Comparison of ENCODE assay signal across 8 mouse cellular contexts in genomic region chr10:44069131-44069530, GRCm38 (mm10).
A peak's percentile ranks its signal among the peaks of the same experiment; 100 is the strongest.
DNase-seq lines count a peak whose midpoint lies in the region; ATAC-seq and TF ChIP-seq lines count a peak whose summit lies in the region.
"Had no signal": no experiment of that assay in that cellular context is flagged by ENCODE, and none has a peak within 500 bp of the region (broad histone marks: within the 10 kb centered on the region; RNA-seq: fewer than 3 reads in every experiment).

No protein-coding gene starts in this region.

- peak overlapping the region; percentile 62 for H3K27ac ChIP-seq in bone marrow macrophage, adult 2 months (ENCODE audit: insufficient read depth, low read depth, low read length)
- no peak overlapping the region for H3K27ac ChIP-seq in liver, embryonic 14.5 days
- no peak overlapping the region for H3K27ac ChIP-seq in limb, embryonic 10.5 days
- H3K27ac ChIP-seq: embryonic facial prominence, embryonic 15.5 days had no signal

- no peak overlapping the region for H3K4me3 ChIP-seq in bone marrow macrophage, adult 2 months (ENCODE audit: insufficient read depth, low read length)
- no peak overlapping the region for H3K4me3 ChIP-seq in liver, embryonic 14.5 days (ENCODE audit: insufficient read depth in 1 of 2, low read depth in 2 of 2, low read length in 2 of 2)
- H3K4me3 ChIP-seq in limb, embryonic 10.5 days, result no peak overlapping the region
- H3K4me3 ChIP-seq: embryonic facial prominence, embryonic 15.5 days had no signal

- H3K9ac ChIP-seq in liver, embryonic 14.5 days (replicated peaks), result no peak overlapping the region
- H3K9ac ChIP-seq: embryonic facial prominence, embryonic 15.5 days had no signal

- no peak for TF ChIP-seq POLR2A in bone marrow macrophage, adult 2 months (IDR thresholded peaks at IDR 0.05; ENCODE audit: borderline replicate concordance, low read depth, low read length)

- H3K36me3 ChIP-seq in liver, embryonic 14.5 days (replicated peaks; ENCODE audit: control insufficient read depth, insufficient read depth, low read depth), result no peaks in the 10 kb centered on the region
- no peaks in the 10 kb centered on the region for H3K36me3 ChIP-seq in limb, embryonic 10.5 days
- H3K36me3 ChIP-seq: embryonic facial prominence, embryonic 15.5 days had no signal

- H3K9me3 ChIP-seq in liver, embryonic 14.5 days (ENCODE audit: control insufficient read depth, low read length), result no peaks in the 10 kb centered on the region
- no peaks in the 10 kb centered on the region for H3K9me3 ChIP-seq in limb, embryonic 10.5 days (replicated peaks)
- H3K9me3 ChIP-seq: embryonic facial prominence, embryonic 15.5 days had no signal

- TF ChIP-seq CTCF in bone marrow macrophage, adult 2 months (IDR thresholded peaks at IDR 0.05; ENCODE audit: low read depth, low read length), result no peak
- TF ChIP-seq CTCF in liver, embryonic 14.5 days (IDR thresholded peaks at IDR 0.05; ENCODE audit: low read depth), result no peak

- ATAC-seq in liver, embryonic 14.5 days (ENCODE audit: insufficient read depth), result peak; percentile 55; the same call in 1 of the 2 replicates

- DNase-seq in CD4-positive, CD25-positive, alpha-beta regulatory T cell, adult 2 months (ENCODE audit: low read depth, low spot score), result peak; percentile 50
- DNase-seq in liver, embryonic 14.5 days (ENCODE audit: low read depth in 3 of 3, low spot score in 3 of 3), result peak in 2 of 3 experiments; percentile 13 to 17
- peak; percentile 55 to 56 for DNase-seq in spleen, postnatal 36 days (ENCODE audit: low spot score in 2 of 2)
- DNase-seq in limb, embryonic 10.5 days (ENCODE audit: low spot score), result no peak
- no peak for DNase-seq in kidney, postnatal 4 days
- DNase-seq in urinary bladder, postnatal 10 days (ENCODE audit: low spot score), result no peak

- no peak for TF ChIP-seq EP300 in liver, embryonic 14.5 days (IDR thresholded peaks at IDR 0.05; ENCODE audit: low read depth)

- H3K4me1 ChIP-seq in bone marrow macrophage, adult 2 months (ENCODE audit: control insufficient read depth, insufficient read depth, low read length), result peaks cover 16% of the 10 kb centered on the region
- peaks cover 0 to 7% of the 10 kb centered on the region in 2 experiments; a peak in 1 of 4 replicates for H3K4me1 ChIP-seq in liver, embryonic 14.5 days (replicated peaks; ENCODE audit: control insufficient read depth in 2 of 2, insufficient read depth in 2 of 2, low read length in 1 of 2)
- H3K4me1 ChIP-seq in limb, embryonic 10.5 days, result no peaks in the 10 kb centered on the region
- H3K4me1 ChIP-seq: embryonic facial prominence, embryonic 15.5 days had no signal

- no peak overlapping the region for H3K4me2 ChIP-seq in liver, embryonic 14.5 days (ENCODE audit: low read depth)
- H3K4me2 ChIP-seq: embryonic facial prominence, embryonic 15.5 days had no signal

- WGBS in liver, embryonic 14.5 days (ENCODE audit: insufficient replicate concordance), result 23% methylated on average over 7 of the region's 7 CpGs
- 79% methylated on average over 7 of the region's 7 CpGs for WGBS in limb, embryonic 10.5 days

- H3K27me3 ChIP-seq in liver, embryonic 14.5 days (ENCODE audit: control insufficient read depth, insufficient read depth, low read length), result no peaks in the 10 kb centered on the region
- no peaks in the 10 kb centered on the region for H3K27me3 ChIP-seq in limb, embryonic 10.5 days (ENCODE audit: low read depth, poor library complexity, severe bottlenecking)
- H3K27me3 ChIP-seq: embryonic facial prominence, embryonic 15.5 days had no signal

Comparison
In these comparisons a context has a peak if more than half of its experiments do, and no peak if none do; other contexts are left out.
1. DNase-seq: peak in CD4-positive, CD25-positive, alpha-beta regulatory T cell, adult 2 months (single experiment), liver, embryonic 14.5 days (2 of 3) and spleen, postnatal 36 days (2 of 2); none in limb, embryonic 10.5 days (single experiment), kidney, postnatal 4 days (0 of 2) and urinary bladder, postnatal 10 days (single experiment).